Mouse (Mus musculus) forebrain, embryonic 16.5 days (tissue): ENCODE measurements around the gene Phc3. TPM values are rescaled to one million over a fixed set of nuclear protein-coding genes. Genes with fewer than 3 reads are reported as not detected.
A peak's percentile ranks its signal among the peaks of the same experiment; 100 is the strongest.
"Not testable (repeated sequence)": the region's sequence is repeated elsewhere in the genome, so short reads cannot be mapped to it uniquely, and the experiment has no call there.

Source experiments
- ATAC-seq: fragments of 200-750 bp; cut with Nextera tagmentation; 2 replicates; pipeline ENCODE4 v1.8.0; 2017; ENCODE audit warnings: mild to moderate bottlenecking, moderate library complexity
- H3K27ac ChIP-seq: fragments of 300-500 bp; sonication (generic); 2 replicates; pipeline ENCODE4 v1.5.1; 2014; ENCODE audit warnings: low read length, control low read depth
- H3K27me3 ChIP-seq: fragments of 300-500 bp; sonication (generic); replicated peaks from 2 replicates; pipeline ENCODE4 v1.6.1; 2014; ENCODE audit warnings: low read length; ENCODE audit not compliant: control insufficient read depth, insufficient read depth
- H3K36me3 ChIP-seq: fragments of 300-500 bp; sonication (generic); 2 replicates; pipeline ENCODE4 v1.6.1; 2014; ENCODE audit not compliant: control insufficient read depth, insufficient read depth
- H3K4me1 ChIP-seq: fragments of 300-500 bp; sonication (generic); replicated peaks from 2 replicates; pipeline ENCODE4 v1.6.1; 2014; ENCODE audit warnings: low read length; ENCODE audit not compliant: control insufficient read depth, insufficient read depth
- H3K4me2 ChIP-seq: fragments of 300-500 bp; sonication (generic); 2 replicates; pipeline ENCODE4 v1.6.1; 2014; ENCODE audit warnings: mild to moderate bottlenecking, low read length, control low read depth
- H3K4me3 ChIP-seq: fragments of 300-500 bp; sonication (generic); replicated peaks from 2 replicates; pipeline ENCODE4 v1.5.1; 2014; ENCODE audit warnings: mild to moderate bottlenecking, low read length, control low read depth
- H3K9ac ChIP-seq: fragments of 300-500 bp; sonication (generic); replicated peaks from 2 replicates; pipeline ENCODE4 v1.6.1; 2014; ENCODE audit warnings: low read depth, low read length, control low read depth
- H3K9me3 ChIP-seq: fragments of 300-500 bp; sonication (generic); 2 replicates; pipeline ENCODE4 v1.6.1; 2016; ENCODE audit warnings: low read length; ENCODE audit not compliant: control insufficient read depth
- WGBS: fragments of 180-500 bp; shearing (Covaris S2); extraction: QIAGEN DNeasy Blood & Tissue Kit; methylation state at CpG from one replicate; pipeline ENCODE4 v1.1.7; 2014; 5-methylcytosine and 5-hydroxymethylcytosine counted together
- polyA plus RNA-seq: library from polyadenylated mRNA; unstranded; fragments of >200 nt; fragmentation: Nextera tagmentation; extraction: Ambion mirVana; gene quantifications from 2 replicates; pipeline ENCODE4 v1.2.1, GENCODE M21; 2015

Gene Phc3
- polyA plus RNA-seq, 1 experiment from 2014 or later = 8.5 TPM

DNA sequence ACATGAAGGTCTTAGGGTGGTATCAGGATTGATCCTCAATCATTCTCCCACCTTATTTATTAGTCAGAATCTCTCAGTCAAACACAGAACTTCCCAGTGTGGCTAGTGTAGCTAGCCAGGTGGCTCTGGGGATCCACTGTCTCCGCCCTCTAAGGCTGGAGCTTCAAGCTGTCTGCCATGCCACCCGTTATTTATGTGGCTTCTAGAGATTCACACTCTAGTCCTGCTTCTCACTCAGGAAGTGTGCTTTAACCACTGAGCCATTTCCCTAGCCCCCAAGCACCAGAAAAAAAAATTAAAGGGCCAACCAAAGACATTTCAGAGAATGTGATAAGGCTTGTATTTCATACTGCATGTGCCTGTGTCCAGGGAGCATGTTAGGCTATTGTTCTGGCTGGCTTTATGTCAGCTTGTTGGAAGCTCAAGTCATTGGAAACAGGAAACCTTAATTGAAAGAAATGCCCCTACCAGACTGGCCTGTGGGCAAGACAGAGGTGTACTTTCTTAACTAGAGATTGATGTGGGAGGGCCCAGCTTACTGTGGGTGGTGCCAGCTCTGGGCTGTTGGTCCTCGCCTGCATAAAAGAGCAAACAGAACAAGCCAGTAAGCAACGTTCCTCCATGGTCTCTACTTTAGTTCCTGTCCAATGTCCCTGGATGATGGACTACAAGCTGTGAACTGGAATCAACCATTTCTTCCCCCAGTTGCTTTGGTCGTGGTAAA is 105.3 kb downstream of the Phc3 start:
- no peak for ATAC-seq
- Histone ChIP-seq H3K27ac (no peak overlapping the region), H3K4me1 (no peaks in the 10 kb centered on the region), H3K9me3 (no peaks in the 10 kb centered on the region), H3K4me3 (no peak overlapping the region), H3K27me3 (no peaks in the 10 kb centered on the region), H3K4me2 (no peak overlapping the region), H3K9ac (no peak overlapping the region), H3K36me3 (no peaks in the 10 kb centered on the region)
- 76% methylated on average over 5 of the region's 5 CpGs for WGBS

DNA sequence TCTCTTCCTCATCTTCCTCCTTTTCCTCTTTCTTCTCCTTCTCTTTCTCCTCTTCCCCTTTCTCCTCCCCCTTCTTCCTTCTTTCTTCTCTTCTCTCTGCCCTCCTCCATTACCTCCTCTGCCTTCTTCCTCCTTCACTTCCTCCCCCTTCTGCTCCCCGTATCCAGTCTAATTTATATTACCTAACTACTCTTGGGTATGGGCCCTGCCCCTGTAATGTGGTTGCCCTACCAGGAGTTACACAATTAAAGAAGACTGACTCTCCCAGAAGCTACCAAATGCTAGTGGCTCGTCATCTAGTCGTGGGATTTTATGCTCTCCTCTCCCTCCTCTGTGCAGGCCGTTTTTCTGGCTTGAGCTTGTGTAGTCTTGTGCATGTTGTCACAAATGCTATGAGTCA is 108.5 kb downstream of the Phc3 start:
- Histone ChIP-seq H3K27me3 (peaks cover 4% of the 10 kb centered on the region; the same call in 1 of the 2 replicates), H3K9me3 (no peaks in the 10 kb centered on the region), H3K4me3 (no peak overlapping the region), H3K9ac (no peak overlapping the region), H3K4me2 (no peak overlapping the region), H3K27ac (no peak overlapping the region), H3K36me3 (no peaks in the 10 kb centered on the region), H3K4me1 (peaks cover 5% of the 10 kb centered on the region)
- 85% methylated on average over 4 of the region's 4 CpGs for WGBS
- no peak for ATAC-seq

DNA sequence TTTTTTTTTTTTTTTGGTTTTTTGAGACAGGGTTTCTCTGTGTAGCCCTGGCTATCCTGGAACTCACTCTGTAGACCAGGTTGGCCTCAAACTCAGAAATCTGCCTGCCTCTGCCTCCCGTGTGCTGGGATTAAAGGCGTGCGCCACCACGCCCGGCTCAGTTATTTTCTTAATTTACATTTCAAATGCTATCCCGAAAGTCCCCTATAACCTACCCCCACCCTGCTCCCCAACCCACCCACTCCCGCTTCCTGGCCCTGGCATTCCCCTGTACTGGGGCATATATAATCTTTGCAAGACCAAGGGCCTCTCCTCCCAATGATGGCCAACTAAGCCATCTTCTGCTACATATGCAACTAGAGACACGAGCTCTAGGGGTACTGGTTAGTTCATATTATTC is 109.6 kb downstream of the Phc3 start:
- WGBS = 94% methylated on average over 8 of the region's 8 CpGs
- not testable (repeated sequence) for ATAC-seq, H3K4me2 ChIP-seq, H3K9me3 ChIP-seq, H3K27ac ChIP-seq, H3K9ac ChIP-seq, H3K4me3 ChIP-seq, H3K36me3 ChIP-seq, H3K4me1 ChIP-seq, H3K27me3 ChIP-seq

DNA sequence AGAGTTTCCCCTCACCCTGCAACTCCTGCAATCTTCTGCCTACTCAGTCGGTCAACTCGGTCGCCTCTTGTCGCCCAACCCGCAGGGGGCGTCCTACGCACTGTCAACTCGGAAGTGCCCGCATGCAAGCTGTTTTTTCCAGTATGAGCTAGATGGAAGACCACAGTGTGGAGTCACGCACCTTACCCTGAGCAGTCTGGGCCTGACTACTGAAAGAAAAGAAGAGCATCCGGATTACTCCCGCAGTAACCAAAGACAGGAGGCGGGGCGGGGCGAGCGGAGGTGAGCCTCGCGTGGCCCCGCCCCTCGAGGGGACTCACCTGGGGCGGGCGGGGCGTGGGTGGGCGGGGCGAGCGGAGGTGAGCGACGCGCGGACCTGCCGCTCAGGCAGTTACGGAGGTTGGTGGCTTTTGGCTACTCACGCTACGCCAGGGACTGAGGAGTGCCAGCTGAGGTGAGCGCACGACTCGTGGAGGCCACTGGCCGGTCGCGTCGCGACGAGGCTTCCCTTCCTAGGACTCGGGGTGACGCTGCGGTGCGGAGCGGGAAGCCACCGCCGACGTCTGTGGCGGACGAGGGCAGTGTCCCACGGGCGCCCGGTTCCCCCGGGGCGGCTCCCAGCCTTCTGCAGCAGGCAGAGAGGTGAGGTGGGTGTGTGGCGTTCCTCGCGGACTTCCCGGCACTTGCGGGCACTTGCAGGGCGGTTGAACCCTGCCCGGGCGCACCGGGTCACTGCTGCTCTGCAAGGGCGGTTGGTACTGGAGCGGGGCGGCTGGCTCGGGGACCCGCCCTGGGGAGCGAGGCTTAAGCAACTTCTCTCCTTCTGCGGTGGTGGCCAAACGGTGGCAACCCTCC is 113.4 kb downstream of the Phc3 start, which contains the start of gene Gpr160:
Gpr160 (plus strand) TSS at position 347 of the 855 bp plus-strand sequence.
- peaks cover 4% of the 10 kb centered on the region; the same call in 1 of the 2 replicates for H3K27me3 ChIP-seq
- ATAC-seq = peak; percentile 76
- H3K4me1 ChIP-seq = peaks cover 8% of the 10 kb centered on the region
- H3K9me3 ChIP-seq = no peaks in the 10 kb centered on the region
- H3K4me2 ChIP-seq = peak within 1 kb of the TSS; percentile 97
- no peak within 1 kb of the TSS for H3K27ac ChIP-seq
- WGBS = under 1% methylated on average over 71 of the region's 75 CpGs
- H3K4me3 ChIP-seq = peak within 1 kb of the TSS; percentile 60
- no peaks in the 10 kb centered on the region for H3K36me3 ChIP-seq
- peak within 1 kb of the TSS; percentile 61 for H3K9ac ChIP-seq

DNA sequence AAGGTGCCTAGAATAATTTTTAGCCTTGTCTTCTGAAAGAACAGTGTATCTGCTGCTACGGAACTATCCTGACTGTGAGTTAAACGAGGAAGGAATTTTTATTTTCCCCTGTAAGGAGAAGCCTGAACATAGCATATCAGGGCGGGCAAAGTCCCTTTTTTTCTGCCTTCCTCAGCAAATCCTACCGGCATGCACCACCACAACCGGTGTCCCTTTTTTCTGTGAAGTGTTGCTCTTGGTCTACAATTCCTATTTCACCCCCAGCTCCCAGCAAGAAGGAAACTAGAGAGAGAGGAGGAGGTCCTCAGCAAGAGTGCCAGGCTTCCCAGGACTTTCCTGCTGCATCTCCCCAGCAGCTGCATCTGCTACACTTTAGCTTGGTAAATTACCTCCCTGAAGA is 115.6 kb downstream of the Phc3 start:
- Histone ChIP-seq H3K9me3 (no peaks in the 10 kb centered on the region), H3K27ac (no peak overlapping the region), H3K4me1 (peaks cover 8% of the 10 kb centered on the region), H3K9ac (no peak overlapping the region), H3K36me3 (no peaks in the 10 kb centered on the region), H3K4me3 (no peak overlapping the region), H3K27me3 (peaks cover 4% of the 10 kb centered on the region; the same call in 1 of the 2 replicates), H3K4me2 (no peak overlapping the region)
- ATAC-seq = no peak
- 93% methylated on average over 5 of the region's 5 CpGs for WGBS

DNA sequence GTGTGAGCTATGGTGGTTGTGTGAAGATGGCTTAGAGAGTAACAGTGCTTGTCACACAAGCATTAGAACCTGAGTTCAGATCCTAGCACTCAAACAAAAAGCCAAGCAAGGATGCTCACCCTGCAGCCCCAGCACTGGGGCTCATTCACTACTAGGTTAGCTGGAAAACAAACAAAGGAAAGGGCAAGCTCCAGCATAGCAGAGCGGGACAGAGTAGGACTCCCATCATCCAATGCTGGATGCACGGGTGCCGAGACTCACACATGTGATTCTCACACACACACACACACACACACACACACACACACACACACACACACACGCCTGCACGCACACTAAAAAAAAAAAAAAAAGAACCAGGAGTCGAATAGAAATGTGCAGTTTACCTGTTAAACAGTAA is 117.8 kb downstream of the Phc3 start:
- Histone ChIP-seq H3K36me3 (no peaks in the 10 kb centered on the region), H3K4me1 (peaks cover 8% of the 10 kb centered on the region), H3K27ac (no peak overlapping the region), H3K4me3 (no peak overlapping the region), H3K27me3 (no peaks in the 10 kb centered on the region; the same call in 1 of the 2 replicates), H3K9me3 (no peaks in the 10 kb centered on the region), H3K4me2 (no peak overlapping the region), H3K9ac (no peak overlapping the region)
- WGBS = 72% methylated on average over 5 of the region's 6 CpGs
- no peak for ATAC-seq

Other genes starting within 250 kb of the Phc3 start
- gene Samd7, start 223.1 kb downstream of the Phc3 start, polyA plus RNA-seq = not detected in 2 replicates
- gene Sec62, start 176.5 kb downstream of the Phc3 start, polyA plus RNA-seq = 65.3 and 73.4 TPM in 2 replicates
- gene Gpr160, start 113.5 kb downstream of the Phc3 start, polyA plus RNA-seq = 0.65 and 1.3 TPM in 2 replicates
- gene Prkci, start 26.3 kb upstream of the Phc3 start, polyA plus RNA-seq = 25.5 and 30.8 TPM in 2 replicates
- gene Skil, start 125.6 kb upstream of the Phc3 start, polyA plus RNA-seq = 30.8 and 32.3 TPM in 2 replicates
- gene Cldn11, start 180.5 kb upstream of the Phc3 start, polyA plus RNA-seq = 43.5 and 64.5 TPM in 2 replicates